Mouse (Mus musculus) erythroblast, embryonic 14.5 days (primary cell): Measurements from ENCODE around the gene Foxn3.

Experiments used
- GATA1 ChIP-seq: IDR thresholded peaks from 2 replicates; pipeline ENCODE4 v1.6.1; 2012; ENCODE audit warnings: low read length, inconsistent platforms, mixed read lengths
- TAL1 ChIP-seq: IDR thresholded peaks from 3 replicates; pipeline ENCODE4 v1.6.1; 2012; ENCODE audit warnings: low read length, inconsistent platforms, mixed read lengths

DNA sequence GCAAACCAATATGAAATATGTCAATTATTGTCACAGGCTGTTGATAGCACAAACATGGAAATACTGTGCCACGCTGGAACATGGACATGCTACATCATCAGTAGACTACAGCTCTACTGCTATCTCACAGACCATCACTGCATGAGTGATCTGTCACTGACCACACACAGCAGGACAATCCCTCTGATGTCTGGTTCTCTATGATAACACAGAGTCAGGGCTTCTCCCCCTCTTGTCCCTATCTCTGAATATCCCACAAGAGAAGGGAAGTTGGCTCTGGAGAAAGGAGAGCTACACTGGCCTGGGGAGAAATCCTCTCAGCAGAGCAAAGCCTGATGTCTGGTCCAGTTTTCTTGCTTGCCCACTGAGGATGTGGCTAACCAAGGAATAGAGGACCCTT lies 288.8 kb downstream of the Foxn3 start:
- TF ChIP-seq GATA1 (no peak), TAL1 (no peak)
